Mouse (Mus musculus) liver, embryonic 15.5 days (tissue): ENCODE results near the gene Timm8b. TPM values are rescaled to one million over a fixed set of nuclear protein-coding genes. Genes with fewer than 3 reads are reported as not detected.

ENCODE experiments used
- ATAC-seq: fragments of 200-750 bp; cut with Nextera tagmentation; 2 replicates; pipeline ENCODE4 v1.8.0; 2017; ENCODE audit warnings: moderate number of reproducible peaks, mild to moderate bottlenecking, moderate library complexity; ENCODE audit not compliant: insufficient read depth
- H3K27ac ChIP-seq: fragments of 300-500 bp; sonication (generic); replicated peaks from 2 replicates; pipeline ENCODE4 v1.5.1; 2015; ENCODE audit warnings: mild to moderate bottlenecking, inconsistent platforms
- H3K27me3 ChIP-seq: fragments of 300-500 bp; sonication (generic); 2 replicates; pipeline ENCODE4 v1.6.1; 2015; ENCODE audit warnings: mild to moderate bottlenecking, inconsistent platforms
- H3K36me3 ChIP-seq: fragments of 300-500 bp; sonication (generic); replicated peaks from 2 replicates; pipeline ENCODE4 v1.6.1; 2015; ENCODE audit warnings: moderate library complexity, mild to moderate bottlenecking, inconsistent platforms
- H3K4me1 ChIP-seq: fragments of 300-500 bp; sonication (generic); replicated peaks from 2 replicates; pipeline ENCODE4 v1.6.1; 2015; ENCODE audit warnings: inconsistent platforms
- H3K4me2 ChIP-seq: fragments of 300-500 bp; sonication (generic); 2 replicates; pipeline ENCODE4 v1.6.1; 2015; ENCODE audit warnings: moderate library complexity, mild to moderate bottlenecking, inconsistent platforms
- H3K4me3 ChIP-seq: fragments of 300-500 bp; sonication (generic); replicated peaks from 2 replicates; pipeline ENCODE4 v1.5.1; 2015; ENCODE audit warnings: mild to moderate bottlenecking, inconsistent platforms
- H3K9ac ChIP-seq: fragments of 300-500 bp; sonication (generic); 2 replicates; pipeline ENCODE4 v1.6.1; 2015; ENCODE audit warnings: moderate library complexity, mild to moderate bottlenecking, inconsistent platforms
- H3K9me3 ChIP-seq: fragments of 300-500 bp; sonication (generic); replicated peaks from 2 replicates; pipeline ENCODE4 v1.6.1; 2016; ENCODE audit warnings: inconsistent platforms
- WGBS: fragments of 180-500 bp; shearing (Covaris S2); methylation state at CpG from one replicate; pipeline ENCODE4 v1.1.7; 2015; ENCODE audit warnings: mixed read lengths; ENCODE audit not compliant: insufficient replicate concordance; 5-methylcytosine and 5-hydroxymethylcytosine counted together
- polyA plus RNA-seq: library from polyadenylated mRNA; unstranded; fragments of >200 nt; fragmentation: Nextera tagmentation; extraction: Ambion mirVana; gene quantifications from 2 replicates; pipeline ENCODE4 v1.2.1, GENCODE M21; 2015

Timm8b gene
- 130 and 158 TPM in 2 replicates for polyA plus RNA-seq

GRCm38 (mm10) chr9:50603189-50603997 lies at the start of gene Timm8b, which contains the start of gene Sdhd:
TSS of gene Timm8b (plus strand) at chr9:50603910.
TSS of gene Sdhd (minus strand) at chr9:50603812.
- peak within 1 kb of the TSS; percentile 75 for H3K4me2 ChIP-seq
- H3K9ac ChIP-seq = peak within 1 kb of the TSS; percentile 94
- peaks cover 47% of the 10 kb centered on the region for H3K4me1 ChIP-seq
- peak within 1 kb of the TSS; percentile 89 for H3K27ac ChIP-seq
- under 1% methylated on average over 48 of the region's 48 CpGs for WGBS
- peak; percentile 94 for ATAC-seq
- peaks cover 56% of the 10 kb centered on the region for H3K36me3 ChIP-seq
- no peaks in the 10 kb centered on the region for H3K9me3 ChIP-seq
- H3K4me3 ChIP-seq = peak within 1 kb of the TSS; percentile 77
- H3K27me3 ChIP-seq = no peaks in the 10 kb centered on the region

GRCm38 (mm10) chr9:50554241-50555093 lies 49.2 kb upstream of the Timm8b start, which contains the start of gene Il18:
TSS of gene Il18 (plus strand) at chr9:50554827.
- no peaks in the 10 kb centered on the region for H3K27me3 ChIP-seq
- no peak within 1 kb of the TSS for H3K9ac ChIP-seq
- H3K4me3 ChIP-seq = 0 out of 2 replicates have a peak within 1 kb of the TSS, but pooled peaks have one; percentile 0
- peak within 1 kb of the TSS; percentile 23 for H3K4me2 ChIP-seq
- no peaks in the 10 kb centered on the region for H3K36me3 ChIP-seq
- 29% methylated on average over 12 of the region's 12 CpGs for WGBS
- no peaks in the 10 kb centered on the region for H3K9me3 ChIP-seq
- H3K4me1 ChIP-seq = no peaks in the 10 kb centered on the region
- ATAC-seq = no peak
- no peak within 1 kb of the TSS for H3K27ac ChIP-seq

- Histone ChIP-seq H3K9me3 (no peaks in the 10 kb centered on the region), H3K4me2 (peak within 1 kb of the TSS; percentile 23), H3K27me3 (no peaks in the 10 kb centered on the region), H3K9ac (no peak within 1 kb of the TSS), H3K4me3 (0 out of 2 replicates have a peak within 1 kb of the TSS, but pooled peaks have one; percentile 0), H3K4me1 (no peaks in the 10 kb centered on the region), H3K27ac (no peak within 1 kb of the TSS), H3K36me3 (no peaks in the 10 kb centered on the region)
- WGBS = 52% methylated on average over 2 of the region's 2 CpGs
- ATAC-seq = no peak
Observed at GRCm38 (mm10) chr9:50555094-50555446, 48.6 kb upstream of the Timm8b start, which contains the start of gene Bco2. TSS of gene Bco2 (minus strand) at chr9:50555181.

- H3K36me3 ChIP-seq = no peaks in the 10 kb centered on the region
- H3K4me2 ChIP-seq = no peak within 1 kb of the TSS
- no peaks in the 10 kb centered on the region for H3K9me3 ChIP-seq
- no peaks in the 10 kb centered on the region for H3K4me1 ChIP-seq
- no peak within 1 kb of the TSS for H3K4me3 ChIP-seq
- 77% methylated on average over 38 of the region's 38 CpGs for WGBS
- H3K9ac ChIP-seq = no peak within 1 kb of the TSS
- ATAC-seq = no peak
- H3K27me3 ChIP-seq = no peaks in the 10 kb centered on the region
- H3K27ac ChIP-seq = no peak within 1 kb of the TSS
Observed at GRCm38 (mm10) chr9:50561145-50561917, 42.4 kb upstream of the Timm8b start, which contains the start of gene Tex12. TSS of gene Tex12 (minus strand) at chr9:50561325.

- Histone ChIP-seq H3K27me3 (no peaks in the 10 kb centered on the region), H3K4me2 (no peak overlapping the region), H3K9ac (no peak overlapping the region), H3K36me3 (no peaks in the 10 kb centered on the region), H3K4me1 (no peaks in the 10 kb centered on the region), H3K27ac (no peak overlapping the region), H3K9me3 (no peaks in the 10 kb centered on the region), H3K4me3 (no peak overlapping the region)
- 62% methylated on average over 2 of the region's 2 CpGs for WGBS
- no peak for ATAC-seq
Observed at GRCm38 (mm10) chr9:50561918-50562360, 41.8 kb upstream of the Timm8b start.

GRCm38 (mm10) chr9:50565173-50565572 lies 38.5 kb upstream of the Timm8b start:
- Histone ChIP-seq H3K9me3 (no peaks in the 10 kb centered on the region), H3K27me3 (no peaks in the 10 kb centered on the region), H3K27ac (no peak overlapping the region), H3K4me1 (no peaks in the 10 kb centered on the region), H3K36me3 (no peaks in the 10 kb centered on the region), H3K9ac (no peak overlapping the region), H3K4me3 (no peak overlapping the region), H3K4me2 (no peak overlapping the region)
- WGBS = 61% methylated on average over 7 of the region's 7 CpGs
- ATAC-seq = no peak

- no peaks in the 10 kb centered on the region for H3K9me3 ChIP-seq
- H3K4me3 ChIP-seq = no peak overlapping the region
- no peaks in the 10 kb centered on the region for H3K27me3 ChIP-seq
- H3K9ac ChIP-seq = no peak overlapping the region
- no peak for ATAC-seq
- no peak overlapping the region for H3K4me2 ChIP-seq
- H3K27ac ChIP-seq = no peak overlapping the region
- WGBS = 32% methylated on average over 4 of the region's 4 CpGs
- no peaks in the 10 kb centered on the region for H3K36me3 ChIP-seq
- no peaks in the 10 kb centered on the region for H3K4me1 ChIP-seq
Observed at GRCm38 (mm10) chr9:50565940-50566339, 37.8 kb upstream of the Timm8b start.

- Histone ChIP-seq H3K36me3 (no peaks in the 10 kb centered on the region), H3K27ac (no peak overlapping the region), H3K4me1 (no peaks in the 10 kb centered on the region), H3K9me3 (no peaks in the 10 kb centered on the region), H3K9ac (no peak overlapping the region), H3K4me2 (no peak overlapping the region), H3K4me3 (no peak overlapping the region), H3K27me3 (no peaks in the 10 kb centered on the region)
- ATAC-seq = no peak
- WGBS = 45% methylated on average over 4 of the region's 4 CpGs
Observed at GRCm38 (mm10) chr9:50567372-50567771, 36.3 kb upstream of the Timm8b start.

- Histone ChIP-seq H3K27ac (no peak overlapping the region), H3K4me1 (no peaks in the 10 kb centered on the region)
- WGBS = 71% methylated on average over 2 of the region's 2 CpGs
Observed at GRCm38 (mm10) chr9:50567881-50568280, 35.8 kb upstream of the Timm8b start.

GRCm38 (mm10) chr9:50569599-50570525 lies 33.8 kb upstream of the Timm8b start:
- no peaks in the 10 kb centered on the region for H3K36me3 ChIP-seq
- H3K9me3 ChIP-seq = no peaks in the 10 kb centered on the region
- H3K27me3 ChIP-seq = no peaks in the 10 kb centered on the region
- no peaks in the 10 kb centered on the region for H3K4me1 ChIP-seq
- H3K9ac ChIP-seq = no peak overlapping the region
- H3K4me2 ChIP-seq = no peak overlapping the region
- 53% methylated on average over 10 of the region's 10 CpGs for WGBS
- no peak for ATAC-seq
- H3K4me3 ChIP-seq = no peak overlapping the region
- no peak overlapping the region for H3K27ac ChIP-seq

More at GRCm38 (mm10) chr9:50567881-50568280, 35.8 kb upstream of the Timm8b start:
- no peak overlapping the region for H3K4me3 ChIP-seq
- H3K36me3 ChIP-seq = no peaks in the 10 kb centered on the region
- H3K27me3 ChIP-seq = no peaks in the 10 kb centered on the region
- H3K9ac ChIP-seq = no peak overlapping the region
- no peak for ATAC-seq
- no peak overlapping the region for H3K4me2 ChIP-seq
- H3K9me3 ChIP-seq = no peaks in the 10 kb centered on the region
